ENCODE assay signal across 9 mouse cellular contexts in the genomic region with DNA sequence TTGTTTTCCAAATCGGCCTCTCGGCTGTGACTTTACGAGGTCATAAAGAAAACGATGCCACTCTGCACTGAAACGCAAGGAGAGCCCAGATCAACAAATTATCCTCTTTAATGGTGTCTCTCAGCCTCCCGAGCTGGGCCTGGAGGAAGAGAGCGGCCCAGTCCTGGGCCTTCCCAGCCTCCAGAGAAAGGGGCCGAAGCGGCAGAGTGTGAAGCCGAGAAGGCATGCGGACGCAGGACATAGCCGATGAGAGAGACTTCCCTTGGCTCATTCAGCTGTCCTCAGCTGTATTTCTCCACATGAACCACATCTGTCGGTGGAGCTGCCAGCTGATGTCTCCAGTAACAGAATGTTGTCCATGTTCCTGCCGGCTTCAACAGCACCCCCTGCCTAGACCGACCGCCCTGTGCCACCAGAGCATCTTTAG.
DNase-seq lines count a peak whose midpoint lies in the region; ATAC-seq and TF ChIP-seq lines count a peak whose summit lies in the region.
"Had no signal": no experiment of that assay in that cellular context is flagged by ENCODE, and none has a peak within 500 bp of the region (broad histone marks: within the 10 kb centered on the region; RNA-seq: fewer than 3 reads in every experiment).

No protein-coding gene starts in this region.

- H3K36me3 ChIP-seq in kidney, postnatal 0 days (ENCODE audit: insufficient read depth, low read length), result no peaks in the 10 kb centered on the region
- no peaks in the 10 kb centered on the region for H3K36me3 ChIP-seq in intestine, postnatal 0 days (ENCODE audit: control insufficient read depth, insufficient read depth)
- no peaks in the 10 kb centered on the region for H3K36me3 ChIP-seq in neural tube, embryonic 15.5 days

- 12% methylated on average over 17 of the region's 17 CpGs for WGBS in kidney, postnatal 0 days
- WGBS in intestine, postnatal 0 days, result 57% methylated on average over 17 of the region's 17 CpGs
- WGBS in neural tube, embryonic 15.5 days, result 6% methylated on average over 17 of the region's 17 CpGs

- no peak overlapping the region for H3K27ac ChIP-seq in kidney, postnatal 0 days
- no peak overlapping the region for H3K27ac ChIP-seq in intestine, postnatal 0 days (ENCODE audit: low read depth, low read length)
- peak overlapping the region; percentile 71 for H3K27ac ChIP-seq in neural tube, embryonic 15.5 days (replicated peaks)
- H3K27ac ChIP-seq: liver, embryonic 14.5 days had no signal

- peak; percentile 77 for DNase-seq in kidney, postnatal 0 days (ENCODE audit: low spot score)
- DNase-seq in kidney, adult 18-20 months, result no peak
- DNase-seq in gastrocnemius, adult 8-10 months (ENCODE audit: low spot score in 2 of 2), result peak; percentile 5 to 33
- no peak for DNase-seq in spleen, postnatal 14 days (ENCODE audit: low spot score in 2 of 2)
- DNase-seq in adrenal gland, postnatal 10 days, result no peak

- no peaks in the 10 kb centered on the region for H3K27me3 ChIP-seq in kidney, postnatal 0 days (ENCODE audit: insufficient read depth, low read length)
- H3K27me3 ChIP-seq in intestine, postnatal 0 days (replicated peaks; ENCODE audit: control insufficient read depth, insufficient read depth, low read length), result no peaks in the 10 kb centered on the region
- peaks cover under 1% of the 10 kb centered on the region; the same call in 1 of the 2 replicates for H3K27me3 ChIP-seq in neural tube, embryonic 15.5 days (replicated peaks)

- peaks cover 15% of the 10 kb centered on the region for H3K4me1 ChIP-seq in kidney, postnatal 0 days (replicated peaks; ENCODE audit: insufficient read depth, low read length)
- no peaks in the 10 kb centered on the region for H3K4me1 ChIP-seq in intestine, postnatal 0 days (replicated peaks; ENCODE audit: control insufficient read depth, insufficient read depth, low read length)
- peaks cover 41% of the 10 kb centered on the region for H3K4me1 ChIP-seq in neural tube, embryonic 15.5 days

- H3K9me3 ChIP-seq in kidney, postnatal 0 days (replicated peaks; ENCODE audit: low read length), result no peaks in the 10 kb centered on the region
- no peaks in the 10 kb centered on the region for H3K9me3 ChIP-seq in intestine, postnatal 0 days (ENCODE audit: control insufficient read depth)
- no peaks in the 10 kb centered on the region for H3K9me3 ChIP-seq in neural tube, embryonic 15.5 days (replicated peaks)

- TF ChIP-seq CTCF in kidney, postnatal 0 days (IDR thresholded peaks at IDR 0.05; ENCODE audit: low read depth), result no peak
- TF ChIP-seq CTCF in intestine, postnatal 0 days (IDR thresholded peaks at IDR 0.05; ENCODE audit: low read depth), result peak; percentile 12; the same call in 1 of the 2 replicates

- peak overlapping the region; percentile 35 for H3K4me2 ChIP-seq in kidney, postnatal 0 days (ENCODE audit: low read length)
- H3K4me2 ChIP-seq in intestine, postnatal 0 days (replicated peaks; ENCODE audit: low read depth), result 0 out of 2 replicates have a peak overlapping the region, but pooled peaks have one; percentile 17
- H3K4me2 ChIP-seq in neural tube, embryonic 15.5 days, result peak overlapping the region; percentile 46

- H3K9ac ChIP-seq in kidney, postnatal 0 days (ENCODE audit: low read depth, low read length), result no peak overlapping the region
- H3K9ac ChIP-seq in intestine, postnatal 0 days (ENCODE audit: low read depth, low read length), result no peak overlapping the region
- H3K9ac ChIP-seq in neural tube, embryonic 15.5 days (replicated peaks), result no peak overlapping the region
- H3K9ac ChIP-seq: liver, embryonic 14.5 days had no signal

- no peak overlapping the region for H3K4me3 ChIP-seq in kidney, postnatal 0 days (replicated peaks; ENCODE audit: low read depth, low read length)
- H3K4me3 ChIP-seq in intestine, postnatal 0 days (ENCODE audit: low read depth, low read length), result no peak overlapping the region
- no peak overlapping the region for H3K4me3 ChIP-seq in neural tube, embryonic 15.5 days (replicated peaks)

- ATAC-seq in kidney, postnatal 0 days (replicated peaks; ENCODE audit: low FRiP score, low read depth), result peak; percentile 25
- ATAC-seq in intestine, postnatal 0 days, result no peak
- ATAC-seq in neural tube, embryonic 15.5 days (ENCODE audit: low FRiP score), result peak; percentile 65
- ATAC-seq in monocyte, adult 5-6 weeks (replicated peaks; ENCODE audit: insufficient number of reproducible peaks, low FRiP score, low TSS enrichment, poor library complexity, severe bottlenecking), result no peak

Comparison
In these comparisons a context has a peak if more than half of its experiments do, and no peak if none do; other contexts are left out.
1. DNase-seq: peak in kidney, postnatal 0 days (single experiment) and gastrocnemius, adult 8-10 months (2 of 2); none in kidney, adult 18-20 months (single experiment), spleen, postnatal 14 days (0 of 2) and adrenal gland, postnatal 10 days (single experiment).
2. ATAC-seq: peak in kidney, postnatal 0 days (single experiment) and neural tube, embryonic 15.5 days (single experiment); none in intestine, postnatal 0 days (single experiment) and monocyte, adult 5-6 weeks (single experiment).
3. Peak in every context shown above with its lines, with median percentiles within 50 percentile points of each other: H3K4me2 ChIP-seq.